ENCODE assay signal across 20 mouse cellular contexts in genomic region chr8:72273807-72274206, GRCm38 (mm10). TPM values are rescaled to one million over a fixed set of nuclear protein-coding genes. Genes with fewer than 3 reads are reported as not detected.
A peak's percentile ranks its signal among the peaks of the same experiment; 100 is the strongest.
DNase-seq lines count a peak whose midpoint lies in the region; ATAC-seq and TF ChIP-seq lines count a peak whose summit lies in the region.
"Had no signal": no experiment of that assay in that cellular context is flagged by ENCODE, and none has a peak within 500 bp of the region (broad histone marks: within the 10 kb centered on the region; RNA-seq: fewer than 3 reads in every experiment).

No protein-coding gene starts in this region.

- no peak overlapping the region for H3K9ac ChIP-seq in forebrain, embryonic 14.5 days (ENCODE audit: low read length)
- H3K9ac ChIP-seq: forebrain, embryonic 12.5 days; neural tube, embryonic 12.5 days had no signal

- no peak overlapping the region for H3K4me3 ChIP-seq in layer of hippocampus, adult 2 months
- H3K4me3 ChIP-seq in forebrain, embryonic 14.5 days (ENCODE audit: low read depth, low read length), result no peak overlapping the region
- H3K4me3 ChIP-seq: embryonic facial prominence, embryonic 10.5 days; forebrain, embryonic 12.5 days; neural tube, embryonic 12.5 days had no signal

- H3K36me3 ChIP-seq in forebrain, embryonic 14.5 days (ENCODE audit: control insufficient read depth, insufficient read depth, low read length), result no peaks in the 10 kb centered on the region
- H3K36me3 ChIP-seq: embryonic facial prominence, embryonic 10.5 days; forebrain, embryonic 12.5 days; neural tube, embryonic 12.5 days had no signal

- ATAC-seq in hematopoietic stem cell, adult 5-6 weeks (replicated peaks in 1 of 2; ENCODE audit: insufficient read depth in 1 of 2, low FRiP score in 2 of 2, low TSS enrichment in 1 of 2, low read depth in 1 of 2, poor library complexity in 2 of 2, severe bottlenecking in 2 of 2), result peak; percentile 48 to 54; a peak in 3 of 4 replicates
- ATAC-seq in forebrain, embryonic 14.5 days, result no peak

- TF ChIP-seq CTCF in layer of hippocampus, adult 2 months (conservative IDR thresholded peaks at IDR 0.05), result no peak

- H3K27me3 ChIP-seq in forebrain, embryonic 14.5 days (replicated peaks; ENCODE audit: control insufficient read depth, insufficient read depth, low read length), result no peaks in the 10 kb centered on the region
- H3K27me3 ChIP-seq: neural tube, embryonic 12.5 days had no signal

- H3K4me1 ChIP-seq in forebrain, embryonic 14.5 days (ENCODE audit: control insufficient read depth, insufficient read depth, low read length), result no peaks in the 10 kb centered on the region
- H3K4me1 ChIP-seq: embryonic facial prominence, embryonic 10.5 days; forebrain, embryonic 12.5 days; neural tube, embryonic 12.5 days had no signal

- DNase-seq in lung, postnatal 36 days, result peak; percentile 32
- no peak for DNase-seq in lung, postnatal 14 days
- DNase-seq in spleen, adult 12 weeks (ENCODE audit: low spot score), result peak; percentile 36
- DNase-seq in thymus, postnatal 14 days, result peak; percentile 40
- DNase-seq in layer of hippocampus, adult 2 months (ENCODE audit: low spot score in 2 of 2), result no peak
- no peak for DNase-seq in c-Kit-positive CD71-positive TER-119-positive erythroid progenitor cells, embryonic 14.5 days (ENCODE audit: low spot score)
- no peak for DNase-seq in forebrain, embryonic 14.5 days (ENCODE audit: low spot score)
- DNase-seq: cerebellum, postnatal 14 days; gastrocnemius, postnatal 10 days; kidney, adult 18-20 months; kidney, postnatal 10 days; layer of hippocampus, postnatal 36 days; left cerebral cortex, postnatal 4 days; liver; lung, adult 18-20 months had no signal

- H3K9me3 ChIP-seq in forebrain, embryonic 14.5 days (replicated peaks; ENCODE audit: control insufficient read depth, low read length), result no peaks in the 10 kb centered on the region
- H3K9me3 ChIP-seq: embryonic facial prominence, embryonic 10.5 days; forebrain, embryonic 12.5 days; neural tube, embryonic 12.5 days had no signal

- no peak overlapping the region for H3K4me2 ChIP-seq in forebrain, embryonic 14.5 days (ENCODE audit: low read length)
- H3K4me2 ChIP-seq: forebrain, embryonic 12.5 days; midbrain, embryonic 11.5 days; neural tube, embryonic 12.5 days had no signal

- H3K27ac ChIP-seq in layer of hippocampus, adult 2 months, result no peak overlapping the region
- H3K27ac ChIP-seq in forebrain, embryonic 14.5 days (ENCODE audit: low read depth, low read length), result no peak overlapping the region
- H3K27ac ChIP-seq: embryonic facial prominence, embryonic 10.5 days; forebrain, embryonic 12.5 days; neural tube, embryonic 12.5 days had no signal

- 73% methylated on average over 5 of the region's 5 CpGs for WGBS in forebrain, embryonic 14.5 days

RNA-seq across cellular contexts. Expression of gene Gm10282, which starts 31.3 kb away (rescaled TPM):
- 35.8 and 41.2 TPM in 2 replicates for total RNA-seq in hematopoietic stem cell, adult 5-6 weeks (2017)
- 1 to 10 TPM; 6.7 to 7.9 TPM for total RNA-seq in layer of hippocampus, adult 2 months (2021)
- polyA plus RNA-seq in forebrain, embryonic 14.5 days (2014; fragmentation: Nextera tagmentation; extraction: Ambion mirVana), result 24.8 and 31.0 TPM in 2 replicates

RNA-seq across cellular contexts. Expression of gene Ap1m1, which starts 34.0 kb away (rescaled TPM):
- 70.2 and 79.2 TPM in 2 replicates for total RNA-seq in hematopoietic stem cell, adult 5-6 weeks (2017)
- 10 to 100 TPM; 93.4 to 95.1 TPM for total RNA-seq in layer of hippocampus, adult 2 months (2021)
- polyA plus RNA-seq in forebrain, embryonic 14.5 days (2014; fragmentation: Nextera tagmentation; extraction: Ambion mirVana), result 214 TPM in 2 replicates

RNA-seq across cellular contexts. Expression of gene Klf2, which starts 45.0 kb away (rescaled TPM):
- 9.4 and 17.1 TPM in 2 replicates for total RNA-seq in hematopoietic stem cell, adult 5-6 weeks (2017)
- 10 to 100 TPM in 1 of 2 experiments, 1 to 10 TPM in 1; 9.1 to 17.4 TPM for total RNA-seq in layer of hippocampus, adult 2 months (2021)
- 3.7 and 4.2 TPM in 2 replicates for polyA plus RNA-seq in forebrain, embryonic 14.5 days (2014; fragmentation: Nextera tagmentation; extraction: Ambion mirVana)

RNA-seq across cellular contexts. Expression of gene Fam32a, which starts 54.3 kb away (rescaled TPM):
- 67.6 and 81.8 TPM in 2 replicates for total RNA-seq in hematopoietic stem cell, adult 5-6 weeks (2017)
- 10 to 100 TPM; 56.1 to 63.4 TPM for total RNA-seq in layer of hippocampus, adult 2 months (2021)
- polyA plus RNA-seq in forebrain, embryonic 14.5 days (2014; fragmentation: Nextera tagmentation; extraction: Ambion mirVana), result 87.4 and 92.9 TPM in 2 replicates

Comparison
In these comparisons a context has a peak if more than half of its experiments do, and no peak if none do; other contexts are left out.
1. DNase-seq: peak in lung, postnatal 36 days (single experiment), spleen, adult 12 weeks (single experiment) and thymus, postnatal 14 days (single experiment); none in lung, postnatal 14 days (single experiment), layer of hippocampus, adult 2 months (0 of 2), c-Kit-positive CD71-positive TER-119-positive erythroid progenitor cells, embryonic 14.5 days (single experiment) and forebrain, embryonic 14.5 days (single experiment).